Mouse (Mus musculus) kidney, embryonic 16.5 days (tissue): Measurements from ENCODE around the gene March2. TPM values are rescaled to one million over a fixed set of nuclear protein-coding genes. Genes with fewer than 3 reads are reported as not detected.

Experiments used
- ATAC-seq: fragments of 200-750 bp; cut with Nextera tagmentation; 2 replicates; pipeline ENCODE4 v1.8.0; 2017; ENCODE audit warnings: moderate TSS enrichment; ENCODE audit not compliant: low FRiP score, low TSS enrichment
- H3K27ac ChIP-seq: fragments of 300-500 bp; sonication (generic); 2 replicates; pipeline ENCODE4 v1.5.1; 2014; ENCODE audit warnings: low read length
- H3K27me3 ChIP-seq: fragments of 300-500 bp; sonication (generic); 2 replicates; pipeline ENCODE4 v1.6.1; 2014; ENCODE audit warnings: low read length, control low read depth, mixed read lengths; ENCODE audit not compliant: insufficient read depth
- H3K36me3 ChIP-seq: fragments of 300-500 bp; sonication (generic); 2 replicates; pipeline ENCODE4 v1.6.1; 2014; ENCODE audit warnings: low read length, control low read depth, mixed read lengths; ENCODE audit not compliant: insufficient read depth
- H3K4me1 ChIP-seq: fragments of 300-500 bp; sonication (generic); 2 replicates; pipeline ENCODE4 v1.6.1; 2014; ENCODE audit warnings: low read length, control low read depth, mixed read lengths; ENCODE audit not compliant: insufficient read depth
- H3K4me2 ChIP-seq: fragments of 300-500 bp; sonication (generic); replicated peaks from 2 replicates; pipeline ENCODE4 v1.6.1; 2014; ENCODE audit warnings: low read depth, low read length
- H3K4me3 ChIP-seq: fragments of 300-500 bp; sonication (generic); 2 replicates; pipeline ENCODE4 v1.5.1; 2014; ENCODE audit warnings: mild to moderate bottlenecking, low read length
- H3K9ac ChIP-seq: fragments of 300-500 bp; sonication (generic); replicated peaks from 2 replicates; pipeline ENCODE4 v1.6.1; 2014; ENCODE audit warnings: low read length
- H3K9me3 ChIP-seq: fragments of 300-500 bp; sonication (generic); 2 replicates; pipeline ENCODE4 v1.6.1; 2016; ENCODE audit warnings: low read length, control low read depth
- WGBS: fragments of 180-500 bp; shearing (Covaris S2); extraction: QIAGEN DNeasy Blood & Tissue Kit; methylation state at CpG from one replicate; pipeline ENCODE4 v1.1.7; 2014; 5-methylcytosine and 5-hydroxymethylcytosine counted together
- polyA plus RNA-seq: library from polyadenylated mRNA; unstranded; fragments of >200 nt; fragmentation: Nextera tagmentation; extraction: Ambion mirVana; gene quantifications from 2 replicates; pipeline ENCODE4 v1.2.1, GENCODE M21; 2015

The March2 gene
- polyA plus RNA-seq, 1 experiment from 2014 or later: 61.9 TPM

- Histone ChIP-seq H3K4me1 (0 out of 2 replicates have a peak, but pooled peaks cover 6% of the 10 kb centered on the region), H3K9ac (0 out of 2 replicates have a peak overlapping the region, but pooled peaks have one; percentile 4), H3K36me3 (no peaks in the 10 kb centered on the region), H3K9me3 (no peaks in the 10 kb centered on the region), H3K27ac (no peak overlapping the region), H3K4me3 (peak overlapping the region; percentile 89), H3K4me2 (peak overlapping the region; percentile 42), H3K27me3 (no peaks in the 10 kb centered on the region)
- WGBS: 51% methylated on average over 10 of the region's 10 CpGs
- no peak for ATAC-seq
These were observed 665 bp upstream of the March2 start for GRCm38 (mm10) chr17:33718944-33719725.

DNA sequence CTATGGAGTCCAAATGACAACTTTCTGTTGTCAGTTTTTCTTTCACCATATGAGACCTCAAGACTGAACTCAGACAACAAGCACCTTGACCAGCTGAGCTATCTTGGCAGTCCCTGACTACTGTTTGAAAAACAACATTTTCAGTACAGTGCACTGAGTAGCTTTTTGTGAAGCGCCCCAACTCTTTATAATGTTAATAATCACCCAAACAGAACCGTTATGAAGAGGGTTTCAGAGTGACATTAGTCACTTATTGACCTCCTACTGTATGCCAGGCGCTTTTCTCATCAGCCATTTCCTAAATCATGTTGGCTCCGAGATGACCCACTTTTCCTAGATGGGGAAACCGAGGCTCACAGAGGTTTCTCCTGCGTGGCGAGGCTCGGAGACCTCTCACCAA lies 488 bp downstream of the March2 start:
- peak overlapping the region; percentile 89 for H3K4me3 ChIP-seq
- H3K9me3 ChIP-seq: no peaks in the 10 kb centered on the region
- WGBS: 6% methylated on average over 8 of the region's 8 CpGs
- H3K4me2 ChIP-seq: peak overlapping the region; percentile 83
- no peaks in the 10 kb centered on the region for H3K27me3 ChIP-seq
- H3K27ac ChIP-seq: no peak overlapping the region
- H3K36me3 ChIP-seq: no peaks in the 10 kb centered on the region
- no peak for ATAC-seq
- 0 out of 2 replicates have a peak, but pooled peaks cover 6% of the 10 kb centered on the region for H3K4me1 ChIP-seq
- H3K9ac ChIP-seq: peak overlapping the region; percentile 84

- WGBS: 88% methylated on average over 1 of the region's 1 CpGs
These were observed 1.2 kb downstream of the March2 start for GRCm38 (mm10) chr17:33717246-33717645.

GRCm38 (mm10) chr17:33714779-33715178 lies 3.7 kb downstream of the March2 start:
- 0 out of 2 replicates have a peak, but pooled peaks cover 5% of the 10 kb centered on the region for H3K9me3 ChIP-seq
- H3K4me1 ChIP-seq: 0 out of 2 replicates have a peak, but pooled peaks cover 6% of the 10 kb centered on the region
- no peak overlapping the region for H3K27ac ChIP-seq
- H3K36me3 ChIP-seq: 0 out of 2 replicates have a peak, but pooled peaks cover 6% of the 10 kb centered on the region
- WGBS: 93% methylated on average over 1 of the region's 1 CpGs
- no peak for ATAC-seq
- no peak overlapping the region for H3K4me3 ChIP-seq
- H3K9ac ChIP-seq: no peak overlapping the region
- no peaks in the 10 kb centered on the region for H3K27me3 ChIP-seq
- no peak overlapping the region for H3K4me2 ChIP-seq

More at GRCm38 (mm10) chr17:33717246-33717645, 1.2 kb downstream of the March2 start:
- Histone ChIP-seq H3K4me3 (no peak overlapping the region), H3K27ac (no peak overlapping the region), H3K4me2 (no peak overlapping the region), H3K9ac (no peak overlapping the region), H3K36me3 (no peaks in the 10 kb centered on the region), H3K4me1 (0 out of 2 replicates have a peak, but pooled peaks cover 6% of the 10 kb centered on the region), H3K27me3 (no peaks in the 10 kb centered on the region), H3K9me3 (no peaks in the 10 kb centered on the region)
- no peak for ATAC-seq

DNA sequence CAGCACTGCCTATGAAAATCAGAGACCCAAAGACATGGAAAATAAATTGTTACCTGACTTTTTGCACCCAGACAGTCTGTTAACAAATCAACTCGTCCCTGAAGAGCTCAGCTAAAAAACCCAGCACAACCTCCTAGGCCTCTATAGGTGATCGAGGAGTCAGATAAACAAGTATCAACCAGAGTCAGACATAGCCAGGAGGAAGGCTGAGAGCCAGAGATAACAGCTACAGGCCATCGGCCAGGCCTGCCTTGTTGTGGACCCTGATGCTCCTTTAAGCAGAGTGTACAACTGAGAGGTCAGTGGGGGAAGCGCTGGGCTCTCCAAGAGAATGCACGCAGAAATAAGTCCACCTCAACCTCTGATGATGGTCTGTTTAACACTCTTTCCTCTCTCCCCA lies 5.2 kb downstream of the March2 start:
- 0 out of 2 replicates have a peak, but pooled peaks cover 6% of the 10 kb centered on the region for H3K4me1 ChIP-seq
- no peak for ATAC-seq
- H3K27ac ChIP-seq: no peak overlapping the region
- H3K9me3 ChIP-seq: 0 out of 2 replicates have a peak, but pooled peaks cover 5% of the 10 kb centered on the region
- H3K36me3 ChIP-seq: peaks cover 19% of the 10 kb centered on the region
- H3K9ac ChIP-seq: no peak overlapping the region
- no peaks in the 10 kb centered on the region for H3K27me3 ChIP-seq
- WGBS: 79% methylated on average over 5 of the region's 5 CpGs
- no peak overlapping the region for H3K4me2 ChIP-seq
- no peak overlapping the region for H3K4me3 ChIP-seq

DNA sequence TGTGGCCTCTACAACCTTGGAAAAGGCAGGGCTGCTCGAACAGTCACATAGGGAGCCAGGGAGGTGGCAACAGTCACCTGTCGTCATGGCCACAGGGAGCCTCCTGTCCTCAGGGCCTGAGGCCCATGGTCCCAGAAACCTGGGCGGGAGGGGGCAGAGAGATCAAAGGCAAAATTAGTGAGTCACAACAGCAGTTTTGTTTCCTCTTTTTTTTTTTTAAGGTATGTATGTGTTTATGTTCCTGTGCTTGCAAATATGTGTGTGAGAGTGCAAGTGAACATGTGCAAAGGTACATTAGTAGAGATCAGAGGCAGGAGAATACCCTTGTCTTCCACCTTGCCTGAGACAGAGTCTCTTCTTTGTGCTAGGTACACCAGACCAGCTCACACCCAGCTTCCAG lies 8.6 kb downstream of the March2 start:
- no peaks in the 10 kb centered on the region for H3K4me1 ChIP-seq
- WGBS: 71% methylated on average over 3 of the region's 3 CpGs

GRCm38 (mm10) chr17:33703091-33703490 lies 15.4 kb downstream of the March2 start:
- no peak overlapping the region for H3K9ac ChIP-seq
- no peak overlapping the region for H3K4me3 ChIP-seq
- ATAC-seq: no peak
- no peaks in the 10 kb centered on the region for H3K27me3 ChIP-seq
- no peaks in the 10 kb centered on the region for H3K9me3 ChIP-seq
- H3K4me1 ChIP-seq: no peaks in the 10 kb centered on the region
- no peak overlapping the region for H3K4me2 ChIP-seq
- WGBS: 91% methylated on average over 9 of the region's 9 CpGs
- H3K36me3 ChIP-seq: peaks cover 9% of the 10 kb centered on the region; the same call in 1 of the 2 replicates
- no peak overlapping the region for H3K27ac ChIP-seq

More for the DNA sequence above, 8.6 kb downstream of the March2 start:
- Histone ChIP-seq H3K4me2 (no peak overlapping the region), H3K9me3 (0 out of 2 replicates have a peak, but pooled peaks cover 5% of the 10 kb centered on the region), H3K36me3 (peaks cover 19% of the 10 kb centered on the region), H3K27ac (no peak overlapping the region), H3K4me3 (no peak overlapping the region), H3K27me3 (no peaks in the 10 kb centered on the region), H3K9ac (no peak overlapping the region)
- ATAC-seq: no peak

GRCm38 (mm10) chr17:33702178-33702577 lies 16.3 kb downstream of the March2 start:
- peaks cover 18% of the 10 kb centered on the region for H3K36me3 ChIP-seq
- no peaks in the 10 kb centered on the region for H3K27me3 ChIP-seq
- no peak overlapping the region for H3K4me3 ChIP-seq
- H3K4me1 ChIP-seq: no peaks in the 10 kb centered on the region
- H3K4me2 ChIP-seq: no peak overlapping the region
- ATAC-seq: no peak
- H3K9me3 ChIP-seq: no peaks in the 10 kb centered on the region
- 48% methylated on average over 1 of the region's 1 CpGs for WGBS
- no peak overlapping the region for H3K27ac ChIP-seq
- no peak overlapping the region for H3K9ac ChIP-seq

- H3K36me3 ChIP-seq: peaks cover 23% of the 10 kb centered on the region
- H3K4me3 ChIP-seq: no peak overlapping the region
- no peaks in the 10 kb centered on the region for H3K4me1 ChIP-seq
- H3K4me2 ChIP-seq: no peak overlapping the region
- ATAC-seq: no peak
- H3K27ac ChIP-seq: no peak overlapping the region
- no peaks in the 10 kb centered on the region for H3K27me3 ChIP-seq
- no peak overlapping the region for H3K9ac ChIP-seq
- no peaks in the 10 kb centered on the region for H3K9me3 ChIP-seq
- 96% methylated on average over 1 of the region's 1 CpGs for WGBS
These were observed 23.0 kb downstream of the March2 start for GRCm38 (mm10) chr17:33695471-33695870.

- WGBS: 82% methylated on average over 1 of the region's 1 CpGs
These were observed 31.7 kb downstream of the March2 start, which contains the start of gene Hnrnpm for GRCm38 (mm10) chr17:33686760-33687159. Gene Hnrnpm, minus strand, starts transcription at chr17:33686860.

More at GRCm38 (mm10) chr17:33686760-33687159, 31.7 kb downstream of the March2 start, which contains the start of gene Hnrnpm:
- no peaks in the 10 kb centered on the region for H3K27me3 ChIP-seq
- no peaks in the 10 kb centered on the region for H3K9me3 ChIP-seq
- peaks cover 4% of the 10 kb centered on the region; the same call in 1 of the 2 replicates for H3K36me3 ChIP-seq
- ATAC-seq: no peak
- H3K9ac ChIP-seq: peak within 1 kb of the TSS; percentile 99
- H3K4me2 ChIP-seq: peak within 1 kb of the TSS; percentile 48
- peaks cover 25% of the 10 kb centered on the region for H3K4me1 ChIP-seq
- H3K27ac ChIP-seq: no peak within 1 kb of the TSS
- peak within 1 kb of the TSS; percentile 98 for H3K4me3 ChIP-seq
